Mouse (Mus musculus) subcutaneous adipose tissue, adult 2 months (tissue): ENCODE results near the gene March1. TPM values are rescaled to one million over a fixed set of nuclear protein-coding genes. Genes with fewer than 3 reads are reported as not detected.

ENCODE experiments used
- polyA plus RNA-seq: library from polyadenylated mRNA; depleted of rRNA; stranded (reverse); fragments of >200 nt; gene quantifications from 2 replicates; pipeline ENCODE4 v1.2.3, GENCODE M21; 2012; ENCODE audit warnings: low replicate concordance; rRNA removed

Gene March1
- 1.7 and 2.2 TPM in 2 replicates for polyA plus RNA-seq

GRCm38 (mm10) chr8:65617871-65618751 lies at the start of gene March1:
Gene March1, plus strand, starts transcription at chr8:65617900.

DNA sequence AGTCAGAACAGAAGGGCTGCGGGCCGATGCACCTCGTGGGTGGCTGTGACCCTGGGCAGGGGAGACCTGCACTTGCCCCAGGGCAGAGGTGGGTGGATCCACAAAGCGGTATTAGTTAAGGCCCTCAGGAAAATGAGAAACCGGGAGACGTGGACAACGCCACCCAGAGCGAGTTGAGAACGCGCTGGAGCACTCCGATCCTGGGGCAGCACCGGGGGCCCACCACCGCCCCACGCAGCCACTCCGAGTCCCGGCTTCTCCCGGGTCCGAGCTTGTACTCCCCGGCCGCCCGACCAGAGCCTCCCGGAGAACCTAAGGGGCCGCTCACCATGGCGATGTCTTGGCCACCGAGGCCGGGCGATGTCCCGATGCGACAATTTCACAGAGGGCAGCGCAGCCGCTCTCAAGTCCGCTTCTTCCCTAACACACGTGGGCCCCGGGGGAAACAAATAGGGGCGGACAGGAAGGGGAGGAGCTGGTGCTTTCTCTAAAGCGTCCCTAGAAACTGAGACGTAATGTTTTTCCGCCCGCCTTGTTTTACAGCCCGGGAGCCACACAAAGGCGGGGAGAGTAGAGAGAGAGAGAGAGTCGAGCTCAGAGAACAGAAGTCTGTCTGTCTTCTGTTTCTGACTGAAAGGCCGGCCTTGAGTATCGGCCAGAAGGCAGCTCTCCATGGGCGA lies 868.5 kb downstream of the March1 start, which contains the start of gene Tma16:
Gene Tma16 (minus strand): TSS at position 447 of the 680 bp plus-strand sequence.

GRCm38 (mm10) chr8:66511537-66511936 lies 893.8 kb downstream of the March1 start, which contains the start of gene Tktl2:
Gene Tktl2, plus strand, starts transcription at chr8:66511756.

